27 mouse cellular contexts compared by ENCODE assay signal in the genomic region with DNA sequence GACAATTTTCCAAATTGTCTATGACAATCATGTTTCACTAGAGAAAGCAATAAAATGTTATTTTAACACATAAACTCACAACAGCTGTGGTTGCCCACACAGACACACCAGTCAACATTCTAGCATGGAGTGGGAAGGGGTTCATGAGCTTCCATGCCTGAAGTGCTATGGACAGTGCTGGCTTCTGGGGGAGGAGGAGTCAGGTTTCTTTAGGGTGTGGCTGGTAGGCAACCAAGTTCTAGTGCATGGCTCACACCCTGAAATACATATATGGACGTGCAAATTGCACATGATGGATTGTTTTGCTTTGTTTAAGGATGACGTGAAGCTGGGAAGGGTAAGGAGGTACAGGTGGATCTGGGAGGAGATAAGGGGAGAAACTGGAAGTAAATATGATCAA.
A peak's percentile ranks its signal among the peaks of the same experiment; 100 is the strongest.
DNase-seq lines count a peak whose midpoint lies in the region; ATAC-seq and TF ChIP-seq lines count a peak whose summit lies in the region.
"Had no signal": no experiment of that assay in that cellular context is flagged by ENCODE, and none has a peak within 500 bp of the region (broad histone marks: within the 10 kb centered on the region; RNA-seq: fewer than 3 reads in every experiment).

No protein-coding gene starts in this region.

- H3K79me2 ChIP-seq in myocyte (ENCODE audit: control insufficient read depth, insufficient read depth): peaks cover 56% of the 10 kb centered on the region

- no peaks in the 10 kb centered on the region for H3K27me3 ChIP-seq in liver, embryonic 12.5 days (replicated peaks)
- H3K27me3 ChIP-seq in liver, postnatal 0 days (ENCODE audit: insufficient read depth, low read length): no peaks in the 10 kb centered on the region
- no peaks in the 10 kb centered on the region for H3K27me3 ChIP-seq in liver, embryonic 13.5 days
- no peaks in the 10 kb centered on the region for H3K27me3 ChIP-seq in myocyte (ENCODE audit: control insufficient read depth, insufficient read depth, insufficient read length)
- H3K27me3 ChIP-seq: embryonic facial prominence, embryonic 13.5 days; heart, embryonic 12.5 days; heart, embryonic 15.5 days; hindbrain, embryonic 13.5 days had no signal

- no peaks in the 10 kb centered on the region for H3K36me3 ChIP-seq in liver, embryonic 12.5 days
- H3K36me3 ChIP-seq in liver, postnatal 0 days (replicated peaks; ENCODE audit: insufficient read depth, low read length): no peaks in the 10 kb centered on the region
- no peaks in the 10 kb centered on the region for H3K36me3 ChIP-seq in liver, embryonic 13.5 days
- no peaks in the 10 kb centered on the region for H3K36me3 ChIP-seq in myocyte (ENCODE audit: control insufficient read depth, insufficient read depth)
- H3K36me3 ChIP-seq: embryonic facial prominence, embryonic 13.5 days; heart, embryonic 12.5 days; heart, embryonic 15.5 days; hindbrain, embryonic 10.5 days; hindbrain, embryonic 13.5 days had no signal

- peak; percentile 79; the same call in 1 of the 2 replicates for ATAC-seq in liver, embryonic 12.5 days
- no peak for ATAC-seq in liver, postnatal 0 days
- peak; percentile 84 for ATAC-seq in liver, embryonic 13.5 days (ENCODE audit: low read depth)
- ATAC-seq: CD4-positive, CD25-positive, alpha-beta regulatory T cell, adult 4 months; forebrain, postnatal 0 days; hindbrain, embryonic 16.5 days had no signal

- H3K9me3 ChIP-seq in liver, embryonic 12.5 days (replicated peaks): no peaks in the 10 kb centered on the region
- no peaks in the 10 kb centered on the region for H3K9me3 ChIP-seq in liver, postnatal 0 days (ENCODE audit: low read length)
- H3K9me3 ChIP-seq in liver, embryonic 13.5 days (replicated peaks): no peaks in the 10 kb centered on the region
- H3K9me3 ChIP-seq: embryonic facial prominence, embryonic 10.5 days; embryonic facial prominence, embryonic 13.5 days; heart, embryonic 12.5 days; heart, embryonic 15.5 days; hindbrain, embryonic 10.5 days; hindbrain, embryonic 13.5 days had no signal

- no peak overlapping the region for H3K4me3 ChIP-seq in liver, embryonic 12.5 days
- H3K4me3 ChIP-seq in liver, postnatal 0 days (ENCODE audit: low read depth, low read length): no peak overlapping the region
- H3K4me3 ChIP-seq in liver, embryonic 13.5 days (replicated peaks): no peak overlapping the region
- H3K4me3 ChIP-seq in myocyte: no peak overlapping the region
- H3K4me3 ChIP-seq: embryonic facial prominence, embryonic 10.5 days; embryonic facial prominence, embryonic 13.5 days; gastrocnemius, adult 2 months; heart, embryonic 12.5 days; heart, embryonic 15.5 days; hindbrain, embryonic 10.5 days; hindbrain, embryonic 13.5 days had no signal

- H3ac ChIP-seq in myocyte (ENCODE audit: control insufficient read depth, insufficient read length): no peak overlapping the region

- TF ChIP-seq EP300 in liver, postnatal 0 days (IDR thresholded peaks at IDR 0.05; ENCODE audit: low read depth): no peak

- TF ChIP-seq CTCF in liver, postnatal 0 days (IDR thresholded peaks at IDR 0.05; ENCODE audit: low read depth): no peak

- no peak overlapping the region for H3K4me2 ChIP-seq in liver, embryonic 12.5 days
- no peak overlapping the region for H3K4me2 ChIP-seq in liver, postnatal 0 days (ENCODE audit: low read depth, low read length)
- no peak overlapping the region for H3K4me2 ChIP-seq in liver, embryonic 13.5 days
- peak overlapping the region; percentile 10 for H3K4me2 ChIP-seq in myocyte (ENCODE audit: low read depth)
- H3K4me2 ChIP-seq: embryonic facial prominence, embryonic 13.5 days; heart, embryonic 12.5 days; heart, embryonic 15.5 days; hindbrain, embryonic 13.5 days had no signal

- H3K9ac ChIP-seq in liver, embryonic 12.5 days: no peak overlapping the region
- no peak overlapping the region for H3K9ac ChIP-seq in liver, postnatal 0 days (replicated peaks)
- no peak overlapping the region for H3K9ac ChIP-seq in liver, embryonic 13.5 days
- H3K9ac ChIP-seq: embryonic facial prominence, embryonic 13.5 days; forebrain, postnatal 0 days; heart, embryonic 12.5 days; heart, embryonic 15.5 days; hindbrain, embryonic 13.5 days had no signal

- no peak for TF ChIP-seq POLR2A in myocyte (IDR thresholded peaks at IDR 0.05; ENCODE audit: insufficient read length, low read depth)

- H3K27ac ChIP-seq in liver, embryonic 12.5 days: no peak overlapping the region
- H3K27ac ChIP-seq in liver, postnatal 0 days (ENCODE audit: low read depth): no peak overlapping the region
- no peak overlapping the region for H3K27ac ChIP-seq in liver, embryonic 13.5 days
- H3K27ac ChIP-seq: embryonic facial prominence, embryonic 10.5 days; embryonic facial prominence, embryonic 13.5 days; gastrocnemius, adult 2 months; heart, embryonic 15.5 days; hindbrain, embryonic 10.5 days; hindbrain, embryonic 13.5 days had no signal

- 54% methylated on average over 2 of the region's 2 CpGs for WGBS in liver, embryonic 12.5 days (ENCODE audit: insufficient replicate concordance)
- 65% methylated on average over 2 of the region's 2 CpGs for WGBS in liver, postnatal 0 days (ENCODE audit: insufficient replicate concordance)
- 54% methylated on average over 2 of the region's 2 CpGs for WGBS in liver, embryonic 13.5 days (ENCODE audit: insufficient replicate concordance)

- no peak for DNase-seq in liver, postnatal 0 days
- no peak for DNase-seq in liver, embryonic 13.5 days
- DNase-seq in adrenal gland, postnatal 10 days: no peak
- DNase-seq in gastrocnemius, postnatal 10 days: no peak
- DNase-seq: adrenal gland, adult 2 months; adrenal gland, postnatal 25 days; cerebellum, adult 11-12 months; cerebellum, adult 8-10 months; cerebellum, postnatal 10 days; cerebellum, postnatal 36 days; embryo, embryonic 11 days; forebrain, postnatal 0 days; gastrocnemius, adult 2 months; gastrocnemius, postnatal 25 days; heart, adult 18-20 months; heart, postnatal 10 days; heart, postnatal 36 days had no signal

- H3K4me1 ChIP-seq in liver, embryonic 12.5 days: peaks cover 27% of the 10 kb centered on the region
- no peaks in the 10 kb centered on the region for H3K4me1 ChIP-seq in liver, postnatal 0 days (ENCODE audit: insufficient read depth)
- H3K4me1 ChIP-seq in liver, embryonic 13.5 days (replicated peaks): peaks cover 28% of the 10 kb centered on the region

TF ChIP-seq in myocyte, 11 proteins besides CTCF, POLR2A, EP300 and RAD21:
- TF ChIP-seq USF1 (IDR thresholded peaks at IDR 0.05; ENCODE audit: low read depth): no peak
- no peak for TF ChIP-seq CEBPB (IDR thresholded peaks at IDR 0.05; ENCODE audit: insufficient read depth, poor library complexity, severe bottlenecking)
- TF ChIP-seq MYOD1 (IDR thresholded peaks at IDR 0.05; ENCODE audit: control insufficient read depth in 1 of 3, insufficient read length in 2 of 3, low read depth in 2 of 3): peak in 1 of 3 experiments; percentile 31
- no peak for TF ChIP-seq TCF12 (IDR thresholded peaks at IDR 0.05; ENCODE audit: insufficient read depth, poor library complexity, severe bottlenecking)
- no peak for TF ChIP-seq MYOG (IDR thresholded peaks at IDR 0.05; ENCODE audit: control insufficient read depth in 1 of 3, insufficient read depth in 1 of 3, insufficient read length in 2 of 3, low read depth in 2 of 3)
- no peak for TF ChIP-seq MAX (IDR thresholded peaks at IDR 0.05; ENCODE audit: low read depth)
